ENCODE assay signal across 25 mouse cellular contexts in genomic region chr2:27840890-27841289, GRCm38 (mm10). TPM values are rescaled to one million over a fixed set of nuclear protein-coding genes. Genes with fewer than 3 reads are reported as not detected.
A peak's percentile ranks its signal among the peaks of the same experiment; 100 is the strongest.
DNase-seq lines count a peak whose midpoint lies in the region; ATAC-seq and TF ChIP-seq lines count a peak whose summit lies in the region.
"Had no signal": no experiment of that assay in that cellular context is flagged by ENCODE, and none has a peak within 500 bp of the region (broad histone marks: within the 10 kb centered on the region; RNA-seq: fewer than 3 reads in every experiment).

No protein-coding gene starts in this region.

- peak overlapping the region; percentile 38 for H3K27ac ChIP-seq in gastrocnemius, adult 2 months
- 0 out of 2 replicates have a peak overlapping the region, but pooled peaks have one; percentile 4 for H3K27ac ChIP-seq in limb, embryonic 12.5 days
- no peak overlapping the region for H3K27ac ChIP-seq in limb, embryonic 10.5 days
- H3K27ac ChIP-seq in limb, embryonic 15.5 days = peak overlapping the region; percentile 80
- H3K27ac ChIP-seq: embryonic facial prominence, embryonic 13.5 days; heart, adult 2 months; hindbrain, embryonic 12.5 days; left cerebral cortex, adult 2 months; liver, embryonic 15.5 days; lung, embryonic 15.5 days had no signal

- 73% methylated on average over 3 of the region's 3 CpGs for WGBS in limb, embryonic 12.5 days
- WGBS in limb, embryonic 10.5 days = 77% methylated on average over 3 of the region's 3 CpGs
- whole genome bisulfite sequencing in limb, embryonic 15.5 days = 34% methylated on average over 3 of the region's 3 CpGs

- H3K9ac ChIP-seq in limb, embryonic 12.5 days (replicated peaks) = no peak overlapping the region
- no peak overlapping the region for H3K9ac ChIP-seq in limb, embryonic 15.5 days
- H3K9ac ChIP-seq: embryonic facial prominence, embryonic 13.5 days; hindbrain, embryonic 12.5 days; liver, embryonic 15.5 days; lung, embryonic 15.5 days had no signal

- ATAC-seq in limb, embryonic 12.5 days (ENCODE audit: insufficient number of reproducible peaks, insufficient read depth, low FRiP score, low TSS enrichment, low read depth) = no peak
- ATAC-seq in limb, embryonic 15.5 days (ENCODE audit: insufficient number of reproducible peaks, low FRiP score, low TSS enrichment, low read depth) = no peak
- ATAC-seq: activated CD4-positive, CD25-positive, alpha-beta regulatory T cell, adult 4 months; forebrain, embryonic 14.5 days had no signal

- no peaks in the 10 kb centered on the region for H3K9me3 ChIP-seq in limb, embryonic 12.5 days
- no peaks in the 10 kb centered on the region for H3K9me3 ChIP-seq in limb, embryonic 10.5 days (replicated peaks)
- no peaks in the 10 kb centered on the region for H3K9me3 ChIP-seq in limb, embryonic 15.5 days
- H3K9me3 ChIP-seq: embryonic facial prominence, embryonic 13.5 days; hindbrain, embryonic 12.5 days; liver, embryonic 15.5 days; lung, embryonic 15.5 days had no signal

- no peak for TF ChIP-seq CTCF in gastrocnemius, adult 2 months (IDR thresholded peaks at IDR 0.05)

- DNase-seq in cerebellum, adult 11-12 months = peak; percentile 19
- DNase-seq in cerebellum, adult 11 months = no peak
- DNase-seq in gastrocnemius, adult 2 months = peak; percentile 27
- DNase-seq in gastrocnemius, postnatal 36 days = no peak
- no peak for DNase-seq in limb, embryonic 10.5 days (ENCODE audit: low spot score)
- DNase-seq in ovary, postnatal 14 days (ENCODE audit: low spot score) = no peak
- DNase-seq: adrenal gland, postnatal 10 days; heart, adult 2 months; heart, postnatal 10 days; kidney, adult 11 months; kidney, postnatal 10 days; liver; midbrain, embryonic 14.5 days; retina, postnatal 1 day; thymus, adult 18-20 months; thymus, postnatal 36 days had no signal

- no peak overlapping the region for H3K4me2 ChIP-seq in limb, embryonic 12.5 days
- H3K4me2 ChIP-seq in limb, embryonic 15.5 days = no peak overlapping the region
- H3K4me2 ChIP-seq: embryonic facial prominence, embryonic 13.5 days; hindbrain, embryonic 12.5 days; liver, embryonic 15.5 days; lung, embryonic 15.5 days had no signal

- peaks cover 26% of the 10 kb centered on the region for H3K4me1 ChIP-seq in limb, embryonic 12.5 days (replicated peaks)
- H3K4me1 ChIP-seq in limb, embryonic 10.5 days = peaks cover 39% of the 10 kb centered on the region
- H3K4me1 ChIP-seq in limb, embryonic 15.5 days = peaks cover 32% of the 10 kb centered on the region
- H3K4me1 ChIP-seq: liver, embryonic 15.5 days had no signal

- intact Hi-C loops in gastrocnemius, adult 2 months (cut with DNase I) = no loop called here
- intact Hi-C loops in gastrocnemius, postnatal 36 days (cut with DNase I) = no loop called here

- H3K27me3 ChIP-seq in limb, embryonic 12.5 days = no peaks in the 10 kb centered on the region
- no peaks in the 10 kb centered on the region for H3K27me3 ChIP-seq in limb, embryonic 10.5 days (ENCODE audit: low read depth, poor library complexity, severe bottlenecking)
- H3K27me3 ChIP-seq in limb, embryonic 15.5 days = no peaks in the 10 kb centered on the region
- H3K27me3 ChIP-seq: embryonic facial prominence, embryonic 13.5 days; hindbrain, embryonic 12.5 days; liver, embryonic 15.5 days; lung, embryonic 15.5 days had no signal

- H3K4me3 ChIP-seq in gastrocnemius, adult 2 months = no peak overlapping the region
- no peak overlapping the region for H3K4me3 ChIP-seq in limb, embryonic 12.5 days (replicated peaks)
- no peak overlapping the region for H3K4me3 ChIP-seq in limb, embryonic 10.5 days
- no peak overlapping the region for H3K4me3 ChIP-seq in limb, embryonic 15.5 days
- H3K4me3 ChIP-seq: embryonic facial prominence, embryonic 13.5 days; heart, adult 2 months; hindbrain, embryonic 12.5 days; left cerebral cortex, adult 2 months; liver, embryonic 15.5 days; lung, embryonic 15.5 days had no signal

- H3K36me3 ChIP-seq in limb, embryonic 12.5 days = no peaks in the 10 kb centered on the region
- no peaks in the 10 kb centered on the region for H3K36me3 ChIP-seq in limb, embryonic 10.5 days
- no peaks in the 10 kb centered on the region for H3K36me3 ChIP-seq in limb, embryonic 15.5 days
- H3K36me3 ChIP-seq: embryonic facial prominence, embryonic 13.5 days; hindbrain, embryonic 12.5 days; liver, embryonic 15.5 days; lung, embryonic 15.5 days had no signal

RNA-seq across cellular contexts. Expression of gene Col5a1, which starts 45.3 kb away (rescaled TPM):
- 10 to 100 TPM; 15.9 to 20.9 TPM for total RNA-seq in gastrocnemius, adult 2 months (2021)
- total RNA-seq in gastrocnemius, postnatal 36 days (2021) = 10 to 100 TPM; 35.4 to 46.1 TPM
- 59.1 and 65.0 TPM in 2 replicates for polyA plus RNA-seq in limb, embryonic 12.5 days (2016; fragmentation: Nextera tagmentation; extraction: Ambion mirVana)
- 13.5 and 21.4 TPM in 2 replicates for polyA plus RNA-seq in limb, embryonic 10.5 days (2016; fragmentation: Nextera tagmentation; extraction: Ambion mirVana)
- polyA plus RNA-seq in limb, embryonic 15.5 days (2015; fragmentation: Nextera tagmentation; extraction: Ambion mirVana) = 259 and 273 TPM in 2 replicates
- polyA plus RNA-seq: activated CD4-positive, CD25-positive, alpha-beta regulatory T cell, adult 4 months had no signal

Comparison
In these comparisons a context has a peak if more than half of its experiments do, and no peak if none do; other contexts are left out.
1. DNase-seq: peak in cerebellum, adult 11-12 months (single experiment) and gastrocnemius, adult 2 months (single experiment); none in cerebellum, adult 11 months (single experiment), gastrocnemius, postnatal 36 days (0 of 2), limb, embryonic 10.5 days (single experiment) and ovary, postnatal 14 days (single experiment).